18 mouse cellular contexts compared by ENCODE assay signal in the genomic region with DNA sequence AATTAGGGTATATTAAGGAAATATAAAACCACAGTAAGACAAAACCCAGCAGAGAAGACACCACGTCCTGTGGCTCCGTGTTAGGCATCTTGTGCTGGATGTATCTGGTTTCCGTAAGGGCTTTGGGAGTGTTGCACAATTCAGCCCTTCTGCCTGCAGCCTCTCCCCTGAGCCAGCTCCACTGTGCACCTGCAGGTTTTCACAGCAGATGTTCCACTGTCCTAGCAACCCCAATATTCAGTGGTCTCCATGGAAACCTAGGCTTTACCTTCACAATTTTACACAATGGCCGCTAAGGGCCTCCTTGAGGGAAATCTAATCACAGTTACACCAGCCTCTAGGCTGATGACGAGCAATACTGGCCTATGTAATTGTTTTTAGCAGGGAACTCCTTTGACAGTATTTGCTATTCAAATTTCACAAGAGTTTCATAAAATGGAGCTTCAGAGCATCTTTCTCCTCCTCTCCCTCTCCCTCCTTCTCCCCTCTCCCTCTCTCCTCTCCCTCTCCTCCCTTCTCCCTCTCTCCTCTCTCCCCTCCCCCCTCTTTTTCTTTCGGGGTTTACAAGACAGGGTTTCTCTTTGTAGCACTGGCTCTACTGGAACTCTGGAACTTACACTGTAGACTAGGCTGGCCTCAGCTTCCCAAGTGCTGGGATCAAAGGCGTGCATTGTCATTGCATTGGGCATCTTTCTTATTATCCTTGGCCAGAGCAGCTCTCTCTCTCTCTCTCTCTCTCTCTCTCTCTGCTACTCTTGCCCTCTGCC. TPM values are rescaled to one million over a fixed set of nuclear protein-coding genes. Genes with fewer than 3 reads are reported as not detected.
A peak's percentile ranks its signal among the peaks of the same experiment; 100 is the strongest.
DNase-seq lines count a peak whose midpoint lies in the region; ATAC-seq and TF ChIP-seq lines count a peak whose summit lies in the region.
"Had no signal": no experiment of that assay in that cellular context is flagged by ENCODE, and none has a peak within 500 bp of the region (broad histone marks: within the 10 kb centered on the region; RNA-seq: fewer than 3 reads in every experiment).

No protein-coding gene starts in this region.

- H3K4me1 ChIP-seq in embryonic facial prominence, embryonic 11.5 days (ENCODE audit: control insufficient read depth, insufficient read depth, low read length): no peaks in the 10 kb centered on the region
- no peaks in the 10 kb centered on the region for H3K4me1 ChIP-seq in embryonic facial prominence, embryonic 10.5 days
- H3K4me1 ChIP-seq in forebrain, embryonic 16.5 days (replicated peaks; ENCODE audit: control insufficient read depth, insufficient read depth, low read length): no peaks in the 10 kb centered on the region
- H3K4me1 ChIP-seq in midbrain, embryonic 15.5 days: peaks cover 6% of the 10 kb centered on the region; the same call in 1 of the 2 replicates
- H3K4me1 ChIP-seq in cerebellum, adult 2 months (ENCODE audit: control insufficient read depth, insufficient read depth, low read length): no peaks in the 10 kb centered on the region
- H3K4me1 ChIP-seq: embryonic facial prominence, embryonic 15.5 days; liver, embryonic 12.5 days; lung, embryonic 15.5 days; megakaryocyte, embryonic 14.5 days had no signal

- no peaks in the 10 kb centered on the region for H3K9me3 ChIP-seq in embryonic facial prominence, embryonic 11.5 days (replicated peaks; ENCODE audit: control insufficient read depth, low read length)
- H3K9me3 ChIP-seq in embryonic facial prominence, embryonic 10.5 days: no peaks in the 10 kb centered on the region
- no peaks in the 10 kb centered on the region for H3K9me3 ChIP-seq in forebrain, embryonic 16.5 days (ENCODE audit: control insufficient read depth, low read length)
- H3K9me3 ChIP-seq in midbrain, embryonic 15.5 days: no peaks in the 10 kb centered on the region
- H3K9me3 ChIP-seq: embryonic facial prominence, embryonic 15.5 days; liver, embryonic 12.5 days; lung, embryonic 15.5 days; megakaryocyte, embryonic 14.5 days had no signal

- H3K27ac ChIP-seq in embryonic facial prominence, embryonic 11.5 days (replicated peaks; ENCODE audit: low read depth, low read length): no peak overlapping the region
- H3K27ac ChIP-seq in embryonic facial prominence, embryonic 10.5 days (replicated peaks): no peak overlapping the region
- H3K27ac ChIP-seq in forebrain, embryonic 16.5 days (ENCODE audit: low read length): no peak overlapping the region
- H3K27ac ChIP-seq in midbrain, embryonic 15.5 days: peak overlapping the region; percentile 69
- no peak overlapping the region for H3K27ac ChIP-seq in cerebellum, adult 2 months (ENCODE audit: insufficient read depth, low read length)
- H3K27ac ChIP-seq: embryonic facial prominence, embryonic 15.5 days; liver, embryonic 12.5 days; lung, embryonic 15.5 days had no signal

- no peak for TF ChIP-seq CTCF in cerebellum, adult 2 months (IDR thresholded peaks at IDR 0.05; ENCODE audit: borderline replicate concordance, insufficient read depth, low read depth, low read length)

- H3K36me3 ChIP-seq in embryonic facial prominence, embryonic 11.5 days (replicated peaks; ENCODE audit: control insufficient read depth, insufficient read depth, low read depth, low read length): no peaks in the 10 kb centered on the region
- no peaks in the 10 kb centered on the region for H3K36me3 ChIP-seq in embryonic facial prominence, embryonic 10.5 days (replicated peaks)
- H3K36me3 ChIP-seq in forebrain, embryonic 16.5 days (ENCODE audit: control insufficient read depth, insufficient read depth): no peaks in the 10 kb centered on the region
- H3K36me3 ChIP-seq in midbrain, embryonic 15.5 days (replicated peaks): no peaks in the 10 kb centered on the region
- H3K36me3 ChIP-seq: embryonic facial prominence, embryonic 15.5 days; liver, embryonic 12.5 days; lung, embryonic 15.5 days had no signal

- no peak for DNase-seq in embryonic facial prominence, embryonic 11.5 days (ENCODE audit: low spot score)
- no peak for DNase-seq in embryonic facial prominence, embryonic 10.5 days (ENCODE audit: low spot score)
- DNase-seq in R1 (ENCODE audit: low read depth, low spot score) (peak; percentile 31), MN1 (ENCODE audit: low spot score) (no peak)
- no peak for DNase-seq in left cerebral cortex, adult 8-10 months (ENCODE audit: low spot score in 2 of 2)
- no peak for DNase-seq in cerebellum, adult 2 months
- DNase-seq: adrenal gland, postnatal 14 days; heart, adult 11 months; kidney, adult 2 months; kidney, postnatal 4 days; right cerebral cortex, postnatal 4 days; thymus, adult 18-20 months had no signal

- 0 out of 2 replicates have a peak, but pooled peaks have one; percentile 9 for ATAC-seq in embryonic facial prominence, embryonic 11.5 days (replicated peaks; ENCODE audit: insufficient number of reproducible peaks, low FRiP score, low TSS enrichment, low read depth)
- peak; percentile 55 for ATAC-seq in forebrain, embryonic 16.5 days
- ATAC-seq in midbrain, embryonic 15.5 days (replicated peaks): peak; percentile 88
- ATAC-seq: liver, embryonic 12.5 days had no signal

- 51% methylated on average over 7 of the region's 7 CpGs for WGBS in embryonic facial prominence, embryonic 11.5 days
- WGBS in embryonic facial prominence, embryonic 10.5 days: 61% methylated on average over 7 of the region's 7 CpGs
- 45% methylated on average over 7 of the region's 7 CpGs for WGBS in forebrain, embryonic 16.5 days
- 45% methylated on average over 7 of the region's 7 CpGs for WGBS in midbrain, embryonic 15.5 days
- 57% methylated on average over 7 of the region's 7 CpGs for WGBS in cerebellum, adult 2 months

- no peak overlapping the region for H3K9ac ChIP-seq in embryonic facial prominence, embryonic 11.5 days (replicated peaks; ENCODE audit: low read length)
- H3K9ac ChIP-seq in forebrain, embryonic 16.5 days (replicated peaks; ENCODE audit: low read depth, low read length): no peak overlapping the region
- no peak overlapping the region for H3K9ac ChIP-seq in midbrain, embryonic 15.5 days
- H3K9ac ChIP-seq: embryonic facial prominence, embryonic 15.5 days; liver, embryonic 12.5 days; lung, embryonic 15.5 days had no signal

- H3K4me3 ChIP-seq in embryonic facial prominence, embryonic 11.5 days (ENCODE audit: low read depth, low read length): no peak overlapping the region
- no peak overlapping the region for H3K4me3 ChIP-seq in embryonic facial prominence, embryonic 10.5 days
- no peak overlapping the region for H3K4me3 ChIP-seq in forebrain, embryonic 16.5 days (replicated peaks; ENCODE audit: low read length)
- H3K4me3 ChIP-seq in midbrain, embryonic 15.5 days: no peak overlapping the region
- no peak overlapping the region for H3K4me3 ChIP-seq in cerebellum, adult 2 months (replicated peaks; ENCODE audit: insufficient read depth, low read depth, low read length)
- H3K4me3 ChIP-seq: embryonic facial prominence, embryonic 15.5 days; liver, embryonic 12.5 days; lung, embryonic 15.5 days; megakaryocyte, embryonic 14.5 days had no signal

- no peak for TF ChIP-seq POLR2A in cerebellum, adult 2 months (IDR thresholded peaks at IDR 0.05; ENCODE audit: borderline replicate concordance, insufficient read depth, low read length)

- H3K27me3 ChIP-seq in embryonic facial prominence, embryonic 11.5 days (ENCODE audit: control insufficient read depth, insufficient read depth, low read length): no peaks in the 10 kb centered on the region
- H3K27me3 ChIP-seq in embryonic facial prominence, embryonic 10.5 days (replicated peaks; ENCODE audit: low read depth, poor library complexity, severe bottlenecking): peaks cover 28% of the 10 kb centered on the region
- H3K27me3 ChIP-seq in forebrain, embryonic 16.5 days (replicated peaks; ENCODE audit: control insufficient read depth, insufficient read depth, low read length): no peaks in the 10 kb centered on the region
- no peaks in the 10 kb centered on the region for H3K27me3 ChIP-seq in midbrain, embryonic 15.5 days (replicated peaks)
- no peaks in the 10 kb centered on the region for H3K27me3 ChIP-seq in cerebellum, adult 2 months (ENCODE audit: control insufficient read depth, insufficient read depth, low read length)
- H3K27me3 ChIP-seq: embryonic facial prominence, embryonic 15.5 days had no signal

- H3K4me2 ChIP-seq in embryonic facial prominence, embryonic 11.5 days (ENCODE audit: low read depth, low read length): no peak overlapping the region
- H3K4me2 ChIP-seq in forebrain, embryonic 16.5 days (ENCODE audit: low read length): no peak overlapping the region
- no peak overlapping the region for H3K4me2 ChIP-seq in midbrain, embryonic 15.5 days
- H3K4me2 ChIP-seq: embryonic facial prominence, embryonic 15.5 days; liver, embryonic 12.5 days; lung, embryonic 15.5 days had no signal

RNA-seq across cellular contexts. Expression of a gene that starts 11.1 kb away (rescaled TPM):
- polyA plus RNA-seq in embryonic facial prominence, embryonic 11.5 days (2014; fragmentation: Nextera tagmentation; extraction: Ambion mirVana): 48.4 and 52.9 TPM in 2 replicates
- polyA plus RNA-seq in embryonic facial prominence, embryonic 10.5 days (2016; fragmentation: Nextera tagmentation; extraction: Ambion mirVana): 52.2 and 58.9 TPM in 2 replicates
- 36.0 and 38.3 TPM in 2 replicates for polyA plus RNA-seq in forebrain, embryonic 16.5 days (2015; fragmentation: Nextera tagmentation; extraction: Ambion mirVana)
- 40.6 and 41.3 TPM in 2 replicates for polyA plus RNA-seq in midbrain, embryonic 15.5 days (2015; fragmentation: Nextera tagmentation; extraction: Ambion mirVana)
- total RNA-seq in left cerebral cortex, adult 8-10 months (2022): 100 to 1,000 TPM in 1 of 4 experiments, 10 to 100 TPM in 3; 85.8 to 104 (median 93.2) TPM
- 54.3 and 58.7 TPM in 2 replicates for polyA plus RNA-seq in cerebellum, adult 2 months (2012; rRNA removed)

Comparison
In these comparisons a context has a peak if more than half of its experiments do, and no peak if none do; other contexts are left out.
1. ATAC-seq: peak in every context shown above with its lines; median percentile 88 in midbrain, embryonic 15.5 days; 55 in forebrain, embryonic 16.5 days; 9 in embryonic facial prominence, embryonic 11.5 days.